Mouse (Mus musculus): ENCODE measurements at regions not wholly inside any gene's neighbourhood (a gene's known extent, or its start where the extent isn't known, plus 50 kb on each side); places are given as distances from the start of the nearest gene placed in this dataset.

GRCm38 (mm10) chr15:38575254-38575653 is 1149.9 kb downstream of the 4930447A16Rik start:
- TF ChIP-seq POLR2A (IDR thresholded peaks at IDR 0.05; ENCODE audit: borderline replicate concordance, low read depth, low read length) (no peak), CTCF (IDR thresholded peaks at IDR 0.05; ENCODE audit: low read depth, low read length) (no peak)

All from bone marrow macrophage, adult 2 months (primary cell).